Comparison of ENCODE assay signal across 10 mouse cellular contexts in genomic region chr10:75318206-75318605, GRCm38 (mm10). TPM values are rescaled to one million over a fixed set of nuclear protein-coding genes. Genes with fewer than 3 reads are reported as not detected.
DNase-seq lines count a peak whose midpoint lies in the region; ATAC-seq and TF ChIP-seq lines count a peak whose summit lies in the region.
"Had no signal": no experiment of that assay in that cellular context is flagged by ENCODE, and none has a peak within 500 bp of the region (broad histone marks: within the 10 kb centered on the region; RNA-seq: fewer than 3 reads in every experiment).

No protein-coding gene starts in this region.

- H3K27me3 ChIP-seq in heart, embryonic 14.5 days (ENCODE audit: control insufficient read depth, insufficient read depth, low read length): peaks cover 11% of the 10 kb centered on the region; the same call in 1 of the 2 replicates
- peaks cover 24% of the 10 kb centered on the region for H3K27me3 ChIP-seq in hindbrain, embryonic 14.5 days (ENCODE audit: control insufficient read depth, insufficient read depth, low read length)
- peaks cover 28% of the 10 kb centered on the region for H3K27me3 ChIP-seq in midbrain, embryonic 11.5 days (ENCODE audit: control insufficient read depth, insufficient read depth, low read length)

- intact Hi-C loops in gastrocnemius, postnatal 14 days (cut with DNase I; ENCODE audit: low total_unique reads): loop anchor here (5.0 kb wide), 2 partner anchors 119 to 169 kb away; no protein-coding TSS in a partner anchor

- no peak overlapping the region; the same call in 1 of the 2 replicates for H3K9ac ChIP-seq in heart, embryonic 14.5 days (ENCODE audit: low read length)
- no peak overlapping the region for H3K9ac ChIP-seq in hindbrain, embryonic 14.5 days
- no peak overlapping the region for H3K9ac ChIP-seq in midbrain, embryonic 11.5 days (ENCODE audit: low read length)

- peak overlapping the region; percentile 60 to 66 for H3K4me3 ChIP-seq in heart, embryonic 14.5 days (ENCODE audit: control insufficient read depth in 1 of 2, insufficient read depth in 1 of 2, low read depth in 1 of 2, low read length in 2 of 2)
- peak overlapping the region; percentile 58 for H3K4me3 ChIP-seq in bone marrow, adult 2 months (replicated peaks; ENCODE audit: control insufficient read depth, low read depth, low read length)
- H3K4me3 ChIP-seq in hindbrain, embryonic 14.5 days (replicated peaks; ENCODE audit: low read length): peak overlapping the region; percentile 35
- H3K4me3 ChIP-seq in midbrain, embryonic 11.5 days (ENCODE audit: low read depth, low read length): no peak overlapping the region

- H3K27ac ChIP-seq in heart, embryonic 14.5 days (replicated peaks in 1 of 2; ENCODE audit: control insufficient read depth in 1 of 2, insufficient read depth in 1 of 2, low read depth in 2 of 2, low read length in 2 of 2): no peak overlapping the region
- H3K27ac ChIP-seq in bone marrow, adult 2 months (ENCODE audit: control insufficient read depth, insufficient read depth, low read depth, low read length, poor library complexity): peak overlapping the region; percentile 13; the same call in 1 of the 2 replicates
- no peak overlapping the region for H3K27ac ChIP-seq in hindbrain, embryonic 14.5 days
- no peak overlapping the region for H3K27ac ChIP-seq in midbrain, embryonic 11.5 days (ENCODE audit: low read depth, low read length)

- no peak for TF ChIP-seq POLR2A in bone marrow, adult 2 months (IDR thresholded peaks at IDR 0.05; ENCODE audit: borderline replicate concordance, control insufficient read depth, low read depth, low read length)

- TF ChIP-seq CTCF in bone marrow, adult 2 months (IDR thresholded peaks at IDR 0.05; ENCODE audit: control insufficient read depth, insufficient read depth, low read length): no peak

- peak overlapping the region; percentile 90 for H3K4me2 ChIP-seq in heart, embryonic 14.5 days (ENCODE audit: low read length)
- peak overlapping the region; percentile 48 for H3K4me2 ChIP-seq in hindbrain, embryonic 14.5 days (replicated peaks)
- H3K4me2 ChIP-seq in midbrain, embryonic 11.5 days: no peak overlapping the region

- ATAC-seq in heart, embryonic 14.5 days (ENCODE audit: insufficient number of reproducible peaks, insufficient read depth, low FRiP score, low read depth): no peak
- ATAC-seq in hindbrain, embryonic 14.5 days (ENCODE audit: low FRiP score): no peak
- no peak for ATAC-seq in midbrain, embryonic 11.5 days (ENCODE audit: low FRiP score)

- 69% methylated on average over 6 of the region's 6 CpGs for WGBS in heart, embryonic 14.5 days
- 46% methylated on average over 6 of the region's 6 CpGs for WGBS in bone marrow, adult 2 months
- 86% methylated on average over 6 of the region's 6 CpGs for WGBS in hindbrain, embryonic 14.5 days
- 87% methylated on average over 6 of the region's 6 CpGs for WGBS in midbrain, embryonic 11.5 days

- H3K4me1 ChIP-seq in heart, embryonic 14.5 days (ENCODE audit: control insufficient read depth in 2 of 2, insufficient read depth in 2 of 2, low read length in 2 of 2): peaks cover 16 to 28% of the 10 kb centered on the region in 2 experiments
- peaks cover 1% of the 10 kb centered on the region for H3K4me1 ChIP-seq in bone marrow, adult 2 months (ENCODE audit: control insufficient read depth, insufficient read depth, low read length)
- peaks cover 7% of the 10 kb centered on the region; the same call in 1 of the 2 replicates for H3K4me1 ChIP-seq in hindbrain, embryonic 14.5 days (replicated peaks; ENCODE audit: control insufficient read depth, insufficient read depth, low read length)
- H3K4me1 ChIP-seq in midbrain, embryonic 11.5 days (ENCODE audit: control insufficient read depth, insufficient read depth, low read length): peaks cover 3% of the 10 kb centered on the region

- H3K9me3 ChIP-seq in heart, embryonic 14.5 days (ENCODE audit: control insufficient read depth, low read length): no peaks in the 10 kb centered on the region
- no peaks in the 10 kb centered on the region for H3K9me3 ChIP-seq in hindbrain, embryonic 14.5 days (ENCODE audit: control insufficient read depth, low read length)
- H3K9me3 ChIP-seq in midbrain, embryonic 11.5 days (ENCODE audit: control insufficient read depth, low read length): no peaks in the 10 kb centered on the region
- H3K9me3 ChIP-seq: G1E had no signal

- H3K36me3 ChIP-seq in heart, embryonic 14.5 days (ENCODE audit: control insufficient read depth, insufficient read depth, low read length): no peaks in the 10 kb centered on the region
- no peaks in the 10 kb centered on the region for H3K36me3 ChIP-seq in hindbrain, embryonic 14.5 days (replicated peaks; ENCODE audit: control insufficient read depth, insufficient read depth)
- no peaks in the 10 kb centered on the region for H3K36me3 ChIP-seq in midbrain, embryonic 11.5 days (ENCODE audit: control insufficient read depth, insufficient read depth, low read length)

- DNase-seq in heart, adult 9 months (ENCODE audit: low spot score in 2 of 2): no peak
- no peak for DNase-seq in hindbrain, embryonic 14.5 days (ENCODE audit: low spot score)
- peak; percentile 80 for DNase-seq in midbrain, embryonic 11.5 days (ENCODE audit: low spot score, missing footprints)
- no peak for DNase-seq in urinary bladder, adult 18-20 months (ENCODE audit: low spot score in 2 of 2)
- DNase-seq in adipocyte (ENCODE audit: low spot score): no peak
- no peak for DNase-seq in gastrocnemius, postnatal 14 days
- DNase-seq: right cerebral cortex, postnatal 14 days had no signal

RNA-seq across cellular contexts. Expression of gene Adora2a, which starts 1.5 kb away (rescaled TPM):
- 4.9 and 6.8 TPM in 2 replicates for polyA plus RNA-seq in heart, embryonic 14.5 days (2014; fragmentation: Nextera tagmentation; extraction: Ambion mirVana)
- polyA plus RNA-seq in bone marrow, adult 2 months (2011; ENCODE audit: insufficient read depth, insufficient read length, low replicate concordance, missing spikeins): 7.3 and 7.7 TPM in 2 replicates
- 4.9 and 5.2 TPM in 2 replicates for polyA plus RNA-seq in hindbrain, embryonic 14.5 days (2014; fragmentation: Nextera tagmentation; extraction: Ambion mirVana)
- 2.8 and 4.0 TPM in 2 replicates for polyA plus RNA-seq in midbrain, embryonic 11.5 days (2014; fragmentation: Nextera tagmentation; extraction: Ambion mirVana)
- total RNA-seq in gastrocnemius, postnatal 14 days (2021): 1 to 10 TPM; 2.7 to 2.9 TPM
